Mouse (Mus musculus) gonadal fat pad, adult 2 months (tissue): Measurements from ENCODE around the gene Slc31a1. TPM values are rescaled to one million over a fixed set of nuclear protein-coding genes. Genes with fewer than 3 reads are reported as not detected.

Experiments used
- DNase-seq: peaks from one replicate; pipeline ENCODE4 v3.0.0-alpha.2; 2012; ENCODE audit warnings: low read depth
- polyA plus RNA-seq: library from polyadenylated mRNA; depleted of rRNA; stranded (reverse); fragments of >200 nt; gene quantifications from 2 replicates; pipeline ENCODE4 v1.2.3, GENCODE M21; 2012

The Slc31a1 gene
- polyA plus RNA-seq, 1 experiment = 60.7 TPM

DNA sequence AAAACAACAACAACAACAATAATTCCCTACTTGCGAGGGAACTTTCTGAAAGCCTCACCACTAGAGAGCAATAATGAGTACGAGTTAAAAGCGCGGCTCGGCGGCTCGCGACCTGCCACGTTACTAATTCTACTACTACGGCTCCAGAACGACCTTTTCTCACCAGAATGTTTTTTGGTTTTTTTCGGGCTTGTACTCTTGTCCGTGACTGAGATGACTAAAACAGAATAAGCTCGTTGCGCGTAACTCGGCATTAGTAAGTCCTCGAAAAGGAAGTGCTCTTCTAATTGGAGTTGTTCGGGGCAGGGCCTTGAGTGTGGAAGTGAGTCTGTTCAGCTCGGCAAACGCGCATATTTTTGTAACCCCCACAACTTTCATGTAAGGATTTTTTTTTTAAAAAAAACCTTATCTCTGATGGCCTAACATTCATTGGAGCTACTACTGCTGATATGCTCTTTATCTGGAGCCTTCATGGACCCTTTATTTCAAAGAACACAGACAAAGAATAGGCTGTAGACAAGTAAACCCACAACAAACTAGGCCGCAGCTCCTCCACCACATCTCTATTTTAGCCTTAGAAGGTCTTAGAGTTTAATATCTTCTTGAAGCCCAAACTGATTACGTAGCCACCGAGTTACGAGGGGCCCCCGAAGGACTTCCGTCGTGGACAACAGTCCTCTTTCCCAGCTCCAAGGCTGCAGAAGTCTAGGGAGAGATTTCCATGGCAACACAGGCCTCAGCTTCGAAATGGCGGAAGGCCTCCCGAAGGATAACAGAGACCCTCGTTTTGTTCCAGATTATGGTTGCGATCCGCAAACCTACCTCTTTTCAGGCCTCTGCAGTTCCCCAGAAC lies 47.4 kb downstream of the Slc31a1 start:
- no peak for DNase-seq

DNA sequence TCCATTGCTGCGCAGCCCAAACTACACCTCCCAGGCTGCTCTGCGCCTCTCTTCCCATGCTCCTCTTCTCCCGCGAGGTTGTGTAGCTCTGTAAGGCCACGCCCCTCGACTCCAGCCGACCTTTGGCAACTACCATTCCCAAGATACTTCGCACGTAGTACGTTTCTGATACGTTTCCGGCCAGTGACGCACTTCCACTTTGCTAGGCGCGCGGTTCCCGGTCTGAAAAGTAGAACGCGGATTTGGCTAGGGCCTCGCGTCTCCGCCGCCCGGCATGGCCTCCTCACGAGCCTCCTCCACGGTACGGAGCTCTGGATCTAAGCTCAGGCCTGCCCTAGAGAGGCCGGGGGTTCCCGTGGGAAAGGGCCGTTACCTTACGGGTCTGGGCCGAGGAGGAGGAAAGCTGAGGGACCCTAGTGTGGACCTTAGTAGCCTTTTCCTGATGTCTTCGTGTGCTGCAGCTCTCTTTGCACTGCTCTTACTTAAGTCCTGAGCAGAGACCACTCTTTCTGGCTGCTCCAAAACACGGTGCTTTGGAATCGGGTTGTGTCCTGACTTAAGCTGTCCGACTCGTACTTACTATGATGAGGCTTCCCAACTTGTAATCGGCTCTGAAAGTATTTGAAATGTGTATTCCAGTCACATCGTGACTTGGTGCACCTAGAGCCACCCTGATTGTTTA lies 48.2 kb downstream of the Slc31a1 start, which contains the start of the genes Cdc26 and Prpf4:
TSS of gene Cdc26 (minus strand) at position 42 of the 682 bp plus-strand sequence.
TSS of gene Prpf4 (plus strand) at position 197 of the 682 bp plus-strand sequence.
- DNase-seq = peak; percentile 89

DNA sequence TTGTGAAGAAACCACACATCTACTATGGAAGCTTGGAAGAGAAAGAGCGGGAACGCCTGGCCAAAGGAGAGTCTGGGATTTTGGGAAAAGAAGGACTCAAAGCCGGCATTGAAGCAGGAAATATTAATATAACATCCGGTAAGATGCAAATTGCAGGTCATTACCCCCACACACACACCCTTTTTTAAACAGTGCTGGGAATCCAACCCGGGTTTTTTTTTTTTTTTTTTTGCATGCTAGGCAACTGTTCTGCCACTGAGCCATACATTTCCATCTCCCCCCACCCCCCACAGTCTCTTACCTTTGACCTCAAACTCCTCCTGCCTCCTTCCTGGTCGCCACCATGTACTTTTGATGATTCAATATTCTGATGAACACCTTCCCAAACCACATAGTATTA lies 49.1 kb downstream of the Slc31a1 start:
- no peak for DNase-seq

DNA sequence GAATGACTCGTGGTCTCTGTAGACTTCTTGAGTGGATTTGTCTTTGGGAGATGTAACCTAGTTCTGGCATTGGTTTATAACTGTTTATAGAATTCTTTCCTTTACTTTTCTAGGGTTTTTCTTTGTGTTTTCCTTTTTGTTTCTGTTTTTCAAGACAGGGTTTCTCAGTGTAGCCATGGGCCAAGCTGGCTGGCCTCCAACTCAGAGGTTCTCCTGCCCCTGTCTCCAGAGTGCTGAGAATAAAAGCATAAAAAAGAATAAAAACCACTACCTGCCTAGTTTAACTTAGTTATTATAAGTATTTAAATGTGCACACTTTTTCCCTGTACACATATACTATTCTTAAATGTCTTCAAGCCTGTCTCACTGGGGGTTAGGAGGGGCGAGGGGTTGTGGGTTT lies 49.8 kb downstream of the Slc31a1 start:
- no peak for DNase-seq

DNA sequence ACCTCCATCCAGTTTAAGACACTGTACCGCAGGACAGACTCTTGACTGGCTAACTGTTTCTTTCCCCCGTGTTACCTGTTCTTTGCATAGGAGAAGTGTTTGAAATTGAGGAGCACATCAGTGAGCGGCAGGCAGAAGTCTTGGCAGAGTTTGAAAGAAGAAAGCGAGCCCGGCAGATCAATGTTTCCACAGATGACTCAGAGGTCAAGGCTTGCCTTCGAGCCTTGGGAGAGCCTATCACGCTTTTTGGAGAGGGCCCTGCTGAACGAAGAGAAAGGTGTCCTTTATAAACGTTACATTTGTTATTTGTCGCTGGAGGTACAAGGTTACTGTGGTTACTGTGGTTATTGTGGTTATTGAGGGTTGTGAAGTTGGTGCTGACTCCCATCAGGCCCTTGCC lies 51.1 kb downstream of the Slc31a1 start:
- no peak for DNase-seq

DNA sequence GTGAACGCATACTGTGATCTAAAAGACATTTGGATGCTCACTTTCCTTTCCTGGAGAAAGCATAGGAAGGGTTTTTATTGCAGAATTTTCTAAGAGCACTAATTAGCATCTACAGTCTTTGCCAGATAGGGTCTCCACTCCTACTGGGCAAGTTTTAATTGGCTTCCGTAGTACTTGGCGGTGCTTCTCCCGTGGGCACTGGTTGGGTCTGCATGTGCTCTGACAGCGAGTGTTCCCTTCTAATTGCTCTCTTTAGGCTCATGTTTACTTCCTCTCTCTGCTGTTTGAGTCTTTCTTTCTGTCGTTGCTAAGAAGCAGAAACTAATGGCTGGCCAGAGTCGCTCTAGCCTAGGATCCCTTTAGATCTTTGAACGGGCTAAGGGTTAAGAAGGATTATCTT lies 57.9 kb downstream of the Slc31a1 start:
- no peak for DNase-seq

DNA sequence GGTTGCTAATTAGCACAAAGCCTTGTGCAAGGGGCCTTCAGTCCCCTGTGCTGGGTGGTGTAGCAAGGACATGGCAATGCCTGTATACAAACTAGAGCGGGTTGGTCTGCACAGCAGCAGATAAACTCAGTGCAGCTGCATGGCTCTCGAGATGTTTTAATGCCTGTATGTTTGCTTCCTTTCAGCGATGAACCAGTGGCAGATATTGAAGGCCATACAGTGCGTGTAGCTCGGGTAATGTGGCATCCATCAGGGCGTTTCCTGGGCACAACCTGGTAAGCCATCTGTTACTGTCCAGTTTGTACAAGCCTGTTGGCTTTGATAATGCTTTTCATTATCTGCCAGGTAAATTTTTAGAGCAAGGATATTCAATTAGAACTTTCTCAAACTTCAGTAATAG lies 58.6 kb downstream of the Slc31a1 start:
- DNase-seq = no peak

DNA sequence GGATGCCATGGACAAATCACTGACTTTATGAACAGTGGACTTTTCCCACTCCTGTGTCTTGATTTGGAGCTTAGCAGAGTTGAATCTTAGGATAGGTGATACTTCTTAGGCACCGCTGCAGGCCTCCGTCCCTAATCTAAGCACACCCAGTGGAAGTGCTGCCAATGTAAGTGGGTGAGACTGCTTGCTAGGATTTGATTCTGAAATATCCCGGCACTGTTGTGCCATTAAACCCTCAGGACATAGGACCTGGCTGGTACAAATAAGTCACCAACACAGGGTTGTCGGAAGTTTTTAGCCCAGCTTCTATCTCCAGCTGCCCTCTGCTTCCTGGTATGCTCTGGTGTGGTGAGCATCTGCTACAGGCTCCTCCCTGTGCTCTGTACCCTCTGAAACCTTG lies 65.4 kb downstream of the Slc31a1 start:
- peak; percentile 75 for DNase-seq

DNA sequence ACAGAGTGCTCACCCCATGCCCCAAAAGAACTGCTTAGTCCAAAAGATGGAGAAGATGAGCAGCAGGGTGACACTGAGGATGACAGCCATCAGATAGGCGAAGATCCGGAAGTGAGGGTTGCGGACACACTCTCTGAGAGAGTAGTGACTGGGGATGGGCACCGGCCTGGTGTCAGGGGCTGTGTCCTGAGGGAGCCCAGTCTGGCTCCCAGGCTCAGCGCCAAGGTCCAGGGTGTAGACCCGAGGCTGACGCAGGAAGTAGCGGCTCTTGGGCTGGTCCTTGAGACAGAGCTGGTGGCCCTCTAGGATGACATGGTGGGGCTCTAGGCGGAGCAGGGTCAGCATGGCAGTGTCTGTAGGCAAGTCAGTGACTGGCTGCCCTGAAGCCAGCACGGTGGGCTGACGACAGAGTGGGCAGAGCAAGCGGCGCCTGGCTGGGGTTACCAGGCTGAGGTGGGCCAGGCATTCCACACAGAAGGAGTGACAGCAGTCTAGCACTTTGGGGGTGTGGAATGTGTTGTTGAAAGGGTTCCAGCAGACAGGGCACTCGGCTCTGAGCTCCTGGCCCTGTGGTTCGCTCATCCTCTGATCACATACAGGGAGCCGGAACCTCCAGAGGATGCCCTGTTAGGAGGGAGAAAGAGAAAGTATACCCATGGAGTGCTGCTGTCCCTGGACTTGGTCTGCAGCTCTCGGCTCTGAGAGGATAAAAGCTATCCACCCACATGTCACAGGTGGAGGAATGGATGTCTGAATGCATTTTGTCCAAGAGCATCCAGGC lies 67.6 kb downstream of the Slc31a1 start:
- no peak for DNase-seq

DNA sequence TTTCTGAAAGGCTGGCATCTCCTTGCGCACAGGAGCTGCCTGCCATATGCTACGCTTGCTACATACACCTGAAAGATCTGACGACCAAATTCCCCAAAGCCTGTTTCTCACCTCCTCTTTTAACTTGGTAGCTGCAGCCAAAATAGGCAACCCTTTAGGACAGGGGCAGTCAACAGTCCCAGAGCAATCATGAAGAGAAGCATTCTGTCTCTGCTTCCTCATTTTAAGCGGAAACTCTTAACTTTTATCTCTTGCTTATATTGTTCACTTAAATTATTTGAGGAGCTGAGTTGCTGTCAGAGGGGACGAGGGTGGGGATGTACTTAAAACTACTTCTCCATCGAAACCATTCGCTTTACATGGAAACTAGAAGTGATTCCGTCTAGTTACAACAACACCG lies 69.1 kb downstream of the Slc31a1 start:
- no peak for DNase-seq

DNA sequence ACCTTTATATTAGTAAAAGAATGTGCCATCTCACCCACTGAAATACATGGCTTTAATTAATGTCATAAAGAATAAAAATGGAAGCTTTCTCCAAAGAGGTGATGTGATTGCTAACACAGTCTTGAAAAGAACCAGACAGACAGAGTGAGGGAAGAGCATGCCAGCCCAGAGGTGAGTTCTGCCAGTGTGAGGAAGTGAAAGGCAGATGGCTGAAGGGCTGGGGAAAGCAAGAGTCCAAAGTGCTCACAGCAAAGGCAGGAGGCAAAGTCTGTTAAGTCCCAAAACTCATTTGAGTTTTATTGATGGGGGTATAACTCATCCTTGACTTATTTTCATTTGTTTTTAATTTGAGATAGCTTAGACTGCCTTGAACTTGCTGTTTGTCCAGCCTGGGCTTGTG lies 70.2 kb downstream of the Slc31a1 start:
- no peak for DNase-seq

DNA sequence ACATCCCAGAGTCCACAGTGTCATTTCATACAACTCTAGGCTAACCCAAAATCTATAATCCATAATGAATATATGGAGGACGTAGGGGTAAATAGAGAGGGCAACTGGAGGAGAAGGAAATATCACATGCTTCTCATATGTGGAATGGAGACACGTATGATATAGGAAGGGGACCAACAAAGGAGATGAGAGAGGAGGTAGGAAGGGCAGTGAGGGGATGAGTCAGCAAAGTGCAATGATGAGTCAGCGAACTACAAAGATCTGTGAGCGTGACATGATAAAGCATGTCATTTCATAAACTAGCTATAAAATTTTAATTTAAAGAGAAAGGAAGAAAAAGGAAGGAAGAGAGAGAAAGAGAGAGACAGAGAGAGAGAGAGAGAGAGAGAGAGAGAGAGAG lies 71.0 kb downstream of the Slc31a1 start:
- no peak for DNase-seq

DNA sequence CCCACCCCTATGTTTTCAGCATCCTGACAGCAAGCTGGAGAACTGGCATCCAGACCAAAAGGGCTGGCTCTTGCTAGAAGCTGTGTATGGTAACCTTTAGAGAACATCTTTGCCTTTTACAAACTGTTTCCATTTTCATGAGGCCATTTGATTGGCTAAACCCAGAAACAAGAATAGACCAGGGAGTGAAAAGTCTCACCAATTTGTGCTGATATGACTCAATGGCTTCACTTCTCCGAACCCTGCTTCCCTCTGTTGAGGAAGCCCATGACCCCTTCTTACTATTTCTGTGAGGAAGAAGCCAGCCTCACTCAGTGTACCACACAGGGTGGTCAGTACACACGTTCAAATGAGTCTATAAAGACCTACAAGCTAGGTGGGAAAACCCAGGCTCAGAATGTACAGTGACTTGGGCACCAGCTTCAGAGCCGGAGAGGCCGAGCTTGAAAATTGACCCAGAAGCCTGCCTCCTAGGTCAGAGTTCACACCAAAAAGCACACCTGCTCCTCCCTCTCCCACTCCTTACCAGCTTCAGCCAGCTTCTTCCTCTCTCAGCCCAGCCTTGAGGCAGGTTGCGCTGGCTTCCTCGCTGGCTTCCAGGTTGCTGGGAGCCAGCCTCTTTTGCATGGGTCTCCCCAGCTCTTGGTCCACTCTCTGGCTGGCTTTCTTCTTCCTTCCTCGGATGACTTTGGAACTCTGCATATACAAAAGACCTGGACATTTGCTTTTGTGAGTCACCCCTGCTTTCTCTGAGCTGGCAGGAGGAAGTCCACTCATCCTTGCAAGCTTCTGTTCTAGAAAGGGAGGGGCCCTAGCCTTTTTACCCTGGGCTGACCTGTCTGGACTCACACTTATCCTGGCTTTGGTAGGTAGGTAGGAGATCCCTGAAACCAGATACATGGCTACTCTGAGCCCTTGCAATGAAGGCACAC lies 73.7 kb downstream of the Slc31a1 start:
- DNase-seq = no peak

DNA sequence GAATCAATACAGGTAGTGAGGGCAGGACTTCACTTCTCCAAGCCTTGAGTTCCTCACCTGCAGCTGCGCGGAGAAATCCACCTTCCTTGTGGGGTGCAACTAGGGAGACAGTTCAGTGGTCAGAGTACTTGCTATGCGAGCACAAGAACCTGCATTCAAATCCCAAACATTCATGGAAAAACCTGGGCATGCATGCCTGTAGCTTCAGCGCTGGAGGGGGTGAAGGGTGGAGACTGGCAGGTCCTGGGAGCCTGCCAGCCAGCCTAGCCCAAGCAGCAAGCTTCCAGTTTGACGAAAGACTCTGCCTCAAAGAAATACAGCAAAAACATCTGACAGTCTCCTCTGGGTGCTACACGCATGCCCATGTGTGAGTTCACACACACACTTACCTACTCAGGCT lies 74.6 kb downstream of the Slc31a1 start, which contains the start of gene Rnf183:
TSS of gene Rnf183 (minus strand) at position 172 of the 400 bp plus-strand sequence.
- DNase-seq = no peak

DNA sequence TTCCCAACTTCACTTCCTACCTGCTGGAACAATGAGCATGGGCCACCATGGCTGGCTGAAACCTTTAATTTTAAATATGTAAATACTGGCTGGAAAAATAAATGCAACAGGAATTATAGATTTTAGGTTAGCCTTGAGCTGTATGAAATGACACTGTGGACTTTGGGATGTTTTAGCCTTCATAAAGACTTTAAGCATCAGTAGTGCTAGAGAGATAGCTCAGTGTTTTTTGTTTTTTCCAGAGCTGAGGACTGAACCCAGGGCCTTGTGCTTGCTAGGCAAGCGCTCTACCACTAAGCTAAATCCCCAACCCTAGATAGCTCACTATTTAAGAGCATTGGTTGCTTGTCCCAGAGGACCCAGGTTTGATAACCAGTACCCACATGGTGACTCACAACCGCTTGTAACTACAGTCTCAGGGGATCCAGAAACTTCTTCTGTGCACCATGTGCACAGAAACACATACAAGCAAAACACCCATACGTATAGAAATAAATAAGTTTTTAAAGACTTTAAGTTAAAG lies 76.8 kb downstream of the Slc31a1 start:
- no peak for DNase-seq

DNA sequence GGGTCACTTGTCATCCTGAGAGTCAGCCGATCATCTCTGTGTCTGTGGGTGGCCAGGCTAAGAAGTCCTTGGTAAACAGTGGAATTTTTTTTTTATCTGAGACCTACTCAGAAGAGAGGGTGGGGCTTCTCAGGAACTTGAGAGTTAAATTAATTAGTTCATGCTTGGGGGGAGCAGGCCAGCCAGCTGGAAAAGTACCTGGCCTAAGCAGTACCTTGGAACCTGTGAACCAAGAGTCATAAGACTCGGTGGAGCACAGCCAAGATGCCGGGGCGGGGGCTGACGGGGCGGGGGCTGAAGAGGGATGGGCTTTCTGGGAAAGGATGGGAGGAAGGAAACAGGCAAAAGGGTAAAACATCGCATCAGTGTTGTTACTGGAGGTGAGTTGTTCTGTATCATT lies 77.3 kb downstream of the Slc31a1 start:
- no peak for DNase-seq

DNA sequence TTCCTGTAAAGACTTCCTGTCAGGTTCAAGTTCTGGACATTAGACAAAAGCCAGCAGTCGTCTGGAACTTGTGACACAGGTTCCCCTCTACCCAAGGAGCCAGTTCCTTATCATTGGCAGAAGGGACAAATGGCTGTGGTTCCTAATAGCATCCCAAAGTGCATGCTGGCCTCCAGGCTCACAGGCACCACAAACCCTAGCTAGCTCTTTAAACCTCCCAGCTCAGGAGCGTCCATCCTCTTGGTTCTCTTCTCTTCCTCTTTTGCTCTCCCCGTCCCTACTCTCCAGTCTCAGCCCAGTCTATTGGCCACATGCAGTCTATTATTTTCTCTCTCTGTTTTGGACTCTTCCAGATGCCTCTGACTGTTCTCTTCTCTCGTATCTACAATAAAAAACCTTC lies 79.3 kb downstream of the Slc31a1 start:
- DNase-seq = no peak

DNA sequence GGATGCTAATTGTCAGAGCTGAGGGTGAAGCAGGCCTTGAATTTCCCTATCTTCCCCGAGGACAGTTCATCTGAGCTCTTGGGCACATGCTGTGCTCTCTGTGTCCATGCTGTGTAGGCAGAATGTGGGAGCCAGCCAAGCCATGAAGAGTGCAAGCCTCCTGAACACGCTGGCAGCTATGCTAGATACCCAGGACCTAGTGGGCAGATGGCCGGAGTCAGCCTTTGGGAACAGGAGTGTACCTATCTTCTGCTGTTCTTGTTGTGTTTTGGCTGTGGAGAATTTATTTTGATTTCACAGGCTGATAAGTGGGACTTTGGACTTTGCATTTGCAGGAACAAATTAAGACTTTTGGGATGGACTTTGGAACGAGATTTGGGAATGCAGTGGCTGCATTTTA lies 80.0 kb downstream of the Slc31a1 start:
- peak; percentile 50 for DNase-seq

DNA sequence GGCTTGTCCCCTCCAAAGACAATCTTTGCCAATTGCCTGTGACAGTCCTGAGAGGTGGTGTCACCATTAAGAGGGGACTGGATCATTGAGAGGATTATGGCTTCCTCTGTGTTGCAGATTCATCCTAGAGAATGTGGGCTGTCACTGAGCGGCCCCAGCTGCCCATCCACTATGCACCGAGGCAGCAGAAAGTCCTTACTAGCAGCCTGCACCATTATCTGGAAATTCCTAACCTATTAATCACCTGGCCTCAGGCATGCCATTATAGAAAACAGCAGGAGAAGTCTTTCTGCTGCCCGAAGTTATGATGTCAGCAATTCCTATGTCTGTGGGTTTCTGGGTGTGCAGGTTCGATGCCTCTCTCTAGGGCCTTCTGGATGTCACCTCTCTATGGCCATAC lies 80.5 kb downstream of the Slc31a1 start:
- no peak for DNase-seq
